Mouse (Mus musculus) liver, postnatal 0 days (tissue): ENCODE results near the gene Mmp17.

Experiments
- CTCF ChIP-seq: sonication (generic); IDR thresholded peaks from 2 replicates; pipeline ENCODE4 v1.5.1; 2016; ENCODE audit warnings: antibody characterized with exemption, low read depth
- EP300 ChIP-seq: IDR thresholded peaks from 2 replicates; pipeline ENCODE4 v1.6.1; 2016; ENCODE audit warnings: antibody characterized with exemption, low read depth, mild to moderate bottlenecking

- TF ChIP-seq EP300 (no peak), CTCF (no peak)
These were observed 5.8 kb upstream of the Mmp17 start for GRCm38 (mm10) chr5:129578201-129578600.
